Mouse (Mus musculus) NIH3T3 (cell line): ENCODE data around the gene Zan.

Source experiments
- DNase-seq: peaks from one replicate; pipeline ENCODE4 v3.0.0-alpha.2; 2012; ENCODE audit warnings: low read depth

The Zan gene

GRCm38 (mm10) chr5:137332857-137333511, 143.9 kb downstream of the Zan start:
- no peak for DNase-seq

DNA sequence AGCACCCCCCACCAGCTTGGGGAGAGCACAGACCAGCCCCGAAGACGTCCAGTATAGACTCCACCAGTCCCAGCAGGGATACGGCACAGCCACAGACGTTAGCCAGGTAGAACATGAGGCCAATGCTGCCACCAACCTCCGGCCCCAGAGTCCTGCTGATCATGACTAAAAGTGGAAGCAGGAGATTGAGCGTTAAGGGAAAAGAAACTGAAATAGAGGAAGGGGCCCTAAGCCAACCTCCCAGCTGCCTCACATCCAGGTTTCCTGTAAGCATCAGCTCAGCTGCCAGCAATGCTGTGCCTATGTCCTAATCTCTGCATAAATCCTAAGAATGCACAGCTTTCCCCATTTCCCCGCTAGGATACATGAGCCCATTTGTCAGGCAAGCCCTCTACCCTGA, 146.0 kb downstream of the Zan start:
- no peak for DNase-seq
